Mouse (Mus musculus) spleen, postnatal 10 days (tissue): ENCODE data around the gene Gm49369.
"Not testable (repeated sequence)": the region's sequence is repeated elsewhere in the genome, so short reads cannot be mapped to it uniquely, and the experiment has no call there.

Source experiments
- DNase-seq, 2 experiments: peaks; one replicate each; pipeline ENCODE4 v3.0.0; 2021 to 2022; ENCODE audit warnings: low spot score in 2 of 2

The Gm49369 gene

GRCm38 (mm10) chr7:142382567-142382966 lies at the start of gene Gm49369:
Gene Gm49369, minus strand, starts transcription at chr7:142382667.
- DNase-seq = no peak

GRCm38 (mm10) chr7:142431106-142431505 lies 48.6 kb upstream of the Gm49369 start:
- DNase-seq = no peak

- DNase-seq = no peak
Measured at GRCm38 (mm10) chr7:142430160-142430678, 47.8 kb upstream of the Gm49369 start.

GRCm38 (mm10) chr7:142428213-142428612 lies 45.7 kb upstream of the Gm49369 start:
- DNase-seq = peak in 1 of 2 experiments; percentile 56

- DNase-seq = no peak
Measured at GRCm38 (mm10) chr7:142425641-142426213, 43.3 kb upstream of the Gm49369 start.

GRCm38 (mm10) chr7:142421826-142422225 lies 39.4 kb upstream of the Gm49369 start:
- no peak for DNase-seq

- no peak for DNase-seq
Measured at GRCm38 (mm10) chr7:142419887-142420286, 37.4 kb upstream of the Gm49369 start.

GRCm38 (mm10) chr7:142418679-142419078 lies 36.2 kb upstream of the Gm49369 start:
- DNase-seq = no peak

GRCm38 (mm10) chr7:142418027-142418426 lies 35.6 kb upstream of the Gm49369 start:
- DNase-seq = no peak

- no peak for DNase-seq
Measured at GRCm38 (mm10) chr7:142416225-142416624, 33.8 kb upstream of the Gm49369 start.

GRCm38 (mm10) chr7:142415314-142415713 lies 32.8 kb upstream of the Gm49369 start:
- no peak for DNase-seq

GRCm38 (mm10) chr7:142413285-142413684 lies 30.8 kb upstream of the Gm49369 start:
- DNase-seq = no peak

GRCm38 (mm10) chr7:142409603-142410002 lies 27.1 kb upstream of the Gm49369 start:
- no peak for DNase-seq

- DNase-seq = no peak
Measured at GRCm38 (mm10) chr7:142408686-142409085, 26.2 kb upstream of the Gm49369 start.

GRCm38 (mm10) chr7:142407935-142408334 lies 25.5 kb upstream of the Gm49369 start:
- no peak for DNase-seq

GRCm38 (mm10) chr7:142405134-142405533 lies 22.7 kb upstream of the Gm49369 start:
- DNase-seq = not testable (repeated sequence)

- DNase-seq = no peak
Measured at GRCm38 (mm10) chr7:142403591-142403990, 21.1 kb upstream of the Gm49369 start.

GRCm38 (mm10) chr7:142400750-142401142 lies 18.3 kb upstream of the Gm49369 start:
- no peak for DNase-seq

- no peak for DNase-seq
Measured at GRCm38 (mm10) chr7:142400112-142400749, 17.8 kb upstream of the Gm49369 start.

GRCm38 (mm10) chr7:142399250-142399649 lies 16.8 kb upstream of the Gm49369 start:
- DNase-seq = peak in 1 of 2 experiments; percentile 19

GRCm38 (mm10) chr7:142398052-142398451 lies 15.6 kb upstream of the Gm49369 start:
- DNase-seq = peak in 1 of 2 experiments; percentile 17

- no peak for DNase-seq
Measured at GRCm38 (mm10) chr7:142396611-142397010, 14.1 kb upstream of the Gm49369 start.

- DNase-seq = no peak
Measured at GRCm38 (mm10) chr7:142395472-142395871, 13.0 kb upstream of the Gm49369 start.
